Mouse (Mus musculus): Measurements from ENCODE around the gene Pou6f2.

Gene Pou6f2

GRCm38 (mm10) chr13:18397586-18397985, at the start of gene Pou6f2:
Gene Pou6f2 (minus strand): TSS chr13:18397686.
- DNase-seq (ENCODE audit: low spot score in 2 of 2): no peak

- no peak for DNase-seq (ENCODE audit: low spot score in 2 of 2)
Measured at GRCm38 (mm10) chr13:18439858-18440257, 42.4 kb upstream of the Pou6f2 start.

DNA sequence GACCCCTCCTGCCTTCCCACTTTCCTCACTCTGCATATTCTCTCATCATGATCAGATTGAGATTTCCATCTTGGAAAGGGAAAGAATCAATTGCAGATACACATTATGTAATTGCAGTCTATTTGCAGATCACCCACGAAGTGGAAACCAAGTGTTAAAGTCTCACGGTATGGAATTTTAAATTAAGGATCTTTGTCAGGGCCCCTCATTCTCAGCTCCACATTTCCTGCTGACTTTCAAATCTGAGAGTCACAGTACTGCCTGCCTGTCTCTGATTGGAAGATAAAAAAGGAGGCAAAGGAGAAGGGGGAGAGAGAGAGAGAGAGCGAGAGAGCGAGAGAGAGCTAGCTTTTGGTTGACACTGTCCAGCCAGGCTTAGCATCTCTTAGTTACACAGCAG, 9.8 kb downstream of the Pou6f2 start:
- no peak for DNase-seq (ENCODE audit: low spot score in 2 of 2)

- DNase-seq (ENCODE audit: low spot score in 2 of 2): no peak
Measured at GRCm38 (mm10) chr13:18363373-18363772, 34.1 kb downstream of the Pou6f2 start.

GRCm38 (mm10) chr13:18344580-18345333, 52.7 kb downstream of the Pou6f2 start:
- DNase-seq (ENCODE audit: low spot score in 2 of 2): no peak

DNA sequence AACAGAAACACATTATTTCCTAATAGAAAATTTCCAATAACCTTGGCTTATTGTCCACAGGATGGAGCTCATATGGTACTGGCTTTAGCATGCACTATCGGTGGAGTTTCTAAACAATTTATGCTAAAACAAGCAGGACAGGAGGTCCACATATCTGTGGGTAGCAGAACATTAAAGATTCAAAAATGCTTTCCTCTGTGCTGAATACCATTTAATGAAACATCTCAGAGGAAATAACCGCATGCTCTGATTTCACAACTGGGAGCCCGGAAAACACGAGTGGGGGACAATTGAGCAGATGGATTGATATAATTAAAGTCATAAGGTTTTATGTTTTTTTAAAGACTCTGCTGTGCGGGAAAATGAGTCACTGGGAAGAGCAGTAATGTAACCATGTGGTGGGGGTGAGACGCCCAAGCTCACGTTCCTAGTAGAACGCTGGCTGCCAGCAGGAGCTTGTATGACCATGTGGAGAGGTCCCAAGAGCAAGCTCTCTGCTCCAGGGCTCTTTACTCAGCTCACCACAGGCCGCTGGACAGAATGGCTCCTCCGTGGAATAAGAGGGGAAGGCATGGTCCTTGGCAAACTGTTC, 58.5 kb downstream of the Pou6f2 start:
- DNase-seq (ENCODE audit: low spot score in 2 of 2): no peak

GRCm38 (mm10) chr13:18338022-18338421, 59.5 kb downstream of the Pou6f2 start:
- no peak for DNase-seq (ENCODE audit: low spot score in 2 of 2)

DNA sequence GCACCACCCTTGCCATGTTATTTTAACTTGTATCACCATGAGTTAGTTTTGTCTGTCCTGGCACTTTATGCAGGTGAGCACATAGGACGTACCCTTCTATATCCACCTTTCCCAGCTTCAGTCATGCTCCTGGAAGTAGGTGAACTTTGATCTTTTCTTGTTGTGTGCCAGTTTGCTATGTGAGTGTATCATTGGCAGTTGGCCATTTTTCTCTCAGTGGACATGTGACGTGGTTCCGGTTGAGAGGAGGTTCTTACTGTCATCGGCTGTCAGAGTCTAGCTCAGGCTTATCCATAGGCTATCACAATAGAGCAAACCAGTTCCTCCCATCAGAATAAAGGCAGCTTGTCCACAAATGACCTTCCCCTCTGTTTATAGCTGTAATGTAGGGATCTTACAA, 63.5 kb downstream of the Pou6f2 start:
- no peak for DNase-seq (ENCODE audit: low spot score in 2 of 2)

DNA sequence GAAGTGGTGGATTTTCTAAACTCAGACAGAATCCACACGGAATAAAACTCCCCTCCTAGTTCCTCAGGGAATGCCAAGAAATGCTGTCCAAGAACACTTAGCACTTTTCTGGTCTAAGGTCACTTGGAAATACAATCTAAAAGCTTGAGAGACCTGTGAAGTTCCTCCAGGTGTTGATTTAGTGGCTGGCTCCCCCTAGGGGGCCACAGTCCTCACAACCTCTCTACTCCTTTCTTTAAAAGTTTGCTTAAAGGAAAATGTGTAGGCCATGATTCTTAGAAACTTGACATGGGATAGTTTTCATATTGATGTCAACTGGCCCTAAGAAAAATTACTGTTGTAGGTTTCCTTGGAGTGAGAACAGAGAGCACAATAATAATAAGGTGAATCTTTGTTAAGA, 64.9 kb downstream of the Pou6f2 start:
- no peak for DNase-seq (ENCODE audit: low spot score in 2 of 2)

DNA sequence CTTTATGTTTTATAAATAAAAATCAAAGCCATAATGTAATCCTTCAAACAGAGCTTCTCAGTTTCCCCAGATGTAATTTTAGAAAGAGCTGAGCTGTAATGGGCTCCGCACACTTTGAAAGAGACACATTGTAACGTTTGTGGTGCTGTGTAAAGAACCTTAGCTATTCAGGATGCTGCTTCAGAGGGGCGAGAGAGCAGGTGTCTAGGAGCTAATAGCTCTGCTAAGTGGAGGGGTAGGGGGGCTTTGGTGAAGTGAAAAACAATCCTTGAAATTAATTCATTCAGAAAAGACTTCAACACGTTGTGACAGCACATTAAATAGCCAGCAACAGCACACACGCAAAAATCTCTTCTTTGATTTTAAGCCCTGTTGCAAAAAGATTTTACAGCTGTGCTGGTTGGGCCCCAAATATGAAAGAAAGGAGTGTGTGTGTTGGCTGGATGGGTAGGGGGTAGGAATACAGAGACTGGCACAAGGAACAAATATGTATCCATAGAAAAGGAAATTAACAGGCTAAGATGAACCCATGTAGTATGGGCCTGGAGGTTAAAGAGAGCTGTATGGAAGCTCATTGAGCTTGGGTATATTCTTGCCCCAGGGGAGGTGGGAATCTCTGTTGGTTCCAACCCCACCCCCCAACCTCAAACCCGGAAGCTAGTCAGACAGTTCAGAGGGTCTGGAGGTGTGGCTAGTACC, 73.4 kb downstream of the Pou6f2 start:
- DNase-seq (ENCODE audit: low spot score in 2 of 2): no peak

DNA sequence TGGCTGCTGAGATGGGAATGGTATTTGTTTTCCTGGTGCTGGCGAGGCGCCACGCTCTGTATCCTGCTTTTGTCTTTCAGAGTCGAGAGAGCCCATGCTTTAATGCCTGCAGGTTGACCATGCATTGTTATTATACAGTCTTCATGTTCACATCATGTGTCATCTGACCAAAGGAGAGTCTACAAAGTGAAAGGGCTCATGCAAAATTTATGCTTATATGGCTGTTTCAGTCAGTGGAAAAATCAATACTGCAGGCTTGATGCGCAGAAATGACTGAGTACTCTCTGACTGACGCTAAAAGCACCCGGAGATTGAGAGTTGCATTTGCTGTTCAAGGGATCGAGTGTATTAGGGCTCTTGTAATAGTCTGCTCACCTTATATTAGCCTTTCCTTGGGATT, 74.1 kb downstream of the Pou6f2 start:
- DNase-seq (ENCODE audit: low spot score in 2 of 2): no peak

DNA sequence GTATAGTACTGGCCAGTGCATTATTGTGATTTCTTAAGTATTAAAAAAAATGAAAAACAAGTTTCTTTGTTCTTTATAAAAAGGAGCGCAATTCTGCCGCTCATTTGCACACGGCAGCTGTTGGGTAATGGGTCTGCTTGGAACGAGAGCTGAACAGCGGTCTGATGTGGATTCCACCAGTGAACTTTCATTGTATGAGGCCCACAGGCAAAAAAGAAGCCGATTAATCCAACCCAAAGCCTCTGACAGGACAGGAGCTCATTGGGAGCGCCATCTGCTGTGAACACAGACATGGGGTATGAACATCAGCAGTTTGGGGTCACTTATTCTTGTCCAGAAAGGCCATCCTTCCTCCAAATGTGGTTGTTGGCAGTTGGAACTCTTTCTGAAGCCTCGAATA, 84.9 kb downstream of the Pou6f2 start:
- DNase-seq (ENCODE audit: low spot score in 2 of 2): no peak

GRCm38 (mm10) chr13:18309024-18309423, 88.5 kb downstream of the Pou6f2 start:
- no peak for DNase-seq (ENCODE audit: low spot score in 2 of 2)

DNA sequence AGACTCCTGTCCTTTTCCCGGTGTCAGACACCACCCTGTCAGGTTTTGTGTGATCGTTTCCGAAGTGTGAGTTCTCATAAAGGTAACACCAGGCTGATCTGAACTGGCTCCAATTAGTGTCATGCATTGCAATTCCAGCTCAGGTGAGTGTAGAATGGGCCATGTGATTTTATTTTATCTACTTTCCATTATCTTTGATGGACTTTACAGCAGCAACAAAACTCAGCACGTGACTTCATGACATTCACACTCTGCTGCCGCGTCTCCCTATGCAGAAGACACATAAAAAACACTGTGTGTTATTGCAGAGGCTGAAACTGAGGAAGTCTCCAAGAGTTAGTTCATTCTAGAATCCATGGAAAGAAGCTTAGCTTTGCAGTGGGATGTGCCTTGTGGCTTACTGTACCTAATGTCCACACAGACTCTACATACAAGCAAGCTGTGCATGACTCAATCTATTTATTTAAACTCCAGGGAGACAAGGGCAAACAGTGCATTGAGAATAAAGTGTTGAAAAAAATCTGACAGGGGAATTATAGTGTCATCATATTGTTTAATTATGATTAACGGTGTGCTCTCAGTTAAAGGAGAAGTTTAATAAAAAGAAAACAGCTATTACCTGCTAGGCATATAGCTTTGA, 90.9 kb downstream of the Pou6f2 start:
- no peak for DNase-seq (ENCODE audit: low spot score in 2 of 2)

DNA sequence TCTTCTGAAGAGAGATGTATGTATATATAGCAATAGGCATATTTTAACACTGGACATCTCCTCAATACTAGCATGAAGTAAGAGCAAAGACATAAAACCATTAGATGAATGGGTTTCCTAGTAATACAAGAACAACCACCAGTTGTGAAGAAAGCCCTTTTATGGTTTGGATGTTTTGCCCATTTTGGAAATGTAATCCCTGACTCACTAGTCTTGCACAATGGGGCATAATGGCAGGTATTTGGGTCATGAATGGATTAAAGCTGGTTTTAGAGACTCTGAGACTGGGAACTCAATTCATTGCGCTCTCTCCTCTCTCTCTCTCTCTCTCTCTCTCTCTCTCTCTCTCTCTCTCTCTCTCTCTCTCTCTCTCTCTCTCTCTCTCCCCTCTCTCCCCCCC, 97.5 kb downstream of the Pou6f2 start:
- no peak for DNase-seq (ENCODE audit: low spot score in 2 of 2)

DNA sequence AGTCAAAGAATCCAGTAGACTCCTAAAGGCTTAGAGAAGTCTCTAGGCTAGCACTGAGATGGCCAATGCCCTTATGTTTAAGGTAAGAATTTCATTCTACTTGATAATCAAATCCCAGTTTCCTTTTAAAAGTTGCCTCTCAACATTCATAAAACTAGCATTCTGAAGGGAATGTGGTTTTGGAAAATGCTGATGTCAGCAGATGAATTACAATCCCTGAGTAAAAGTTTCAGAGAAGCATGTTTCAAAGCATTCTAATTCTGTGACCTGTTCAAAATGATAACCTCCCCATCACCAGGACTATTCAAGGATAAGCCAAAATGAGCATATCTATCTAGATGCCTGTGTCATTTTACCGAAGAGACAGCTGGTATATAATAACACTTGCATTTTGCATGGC, 104.0 kb downstream of the Pou6f2 start:
- DNase-seq (ENCODE audit: low spot score in 2 of 2): no peak

DNA sequence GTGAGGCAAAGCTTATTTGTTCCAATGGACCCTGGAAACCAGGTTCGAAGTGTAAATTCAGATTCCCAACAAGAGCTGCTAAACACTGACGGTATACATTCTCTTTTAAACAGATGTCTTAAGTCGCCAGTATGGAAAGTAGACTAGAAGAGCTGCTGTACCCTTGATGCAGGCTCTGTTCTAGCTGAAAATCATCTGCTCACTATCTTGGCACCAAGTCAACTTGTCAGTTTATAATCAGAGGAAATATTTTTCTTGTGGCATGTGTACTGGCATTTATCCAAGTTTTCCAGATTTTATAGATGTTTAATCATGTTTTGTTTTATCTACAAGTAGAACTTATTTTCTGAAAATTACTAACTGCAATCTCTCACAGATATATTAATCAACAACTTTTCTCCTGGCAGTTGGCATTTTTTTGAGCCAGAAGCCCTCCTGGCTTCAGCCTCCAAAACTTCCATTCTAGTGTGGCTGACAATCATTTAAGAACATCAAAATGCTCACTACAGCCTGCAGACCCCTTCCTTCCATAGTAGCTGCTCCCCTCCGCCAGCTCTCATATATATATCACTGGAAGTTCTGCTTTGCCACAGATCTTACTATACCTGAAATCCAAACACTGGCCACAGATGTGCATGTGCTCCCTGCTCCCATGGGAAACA, 107.1 kb downstream of the Pou6f2 start:
- no peak for DNase-seq (ENCODE audit: low spot score in 2 of 2)

- DNase-seq (ENCODE audit: low spot score in 2 of 2): no peak
Measured at GRCm38 (mm10) chr13:18287536-18287935, 110.0 kb downstream of the Pou6f2 start.

DNA sequence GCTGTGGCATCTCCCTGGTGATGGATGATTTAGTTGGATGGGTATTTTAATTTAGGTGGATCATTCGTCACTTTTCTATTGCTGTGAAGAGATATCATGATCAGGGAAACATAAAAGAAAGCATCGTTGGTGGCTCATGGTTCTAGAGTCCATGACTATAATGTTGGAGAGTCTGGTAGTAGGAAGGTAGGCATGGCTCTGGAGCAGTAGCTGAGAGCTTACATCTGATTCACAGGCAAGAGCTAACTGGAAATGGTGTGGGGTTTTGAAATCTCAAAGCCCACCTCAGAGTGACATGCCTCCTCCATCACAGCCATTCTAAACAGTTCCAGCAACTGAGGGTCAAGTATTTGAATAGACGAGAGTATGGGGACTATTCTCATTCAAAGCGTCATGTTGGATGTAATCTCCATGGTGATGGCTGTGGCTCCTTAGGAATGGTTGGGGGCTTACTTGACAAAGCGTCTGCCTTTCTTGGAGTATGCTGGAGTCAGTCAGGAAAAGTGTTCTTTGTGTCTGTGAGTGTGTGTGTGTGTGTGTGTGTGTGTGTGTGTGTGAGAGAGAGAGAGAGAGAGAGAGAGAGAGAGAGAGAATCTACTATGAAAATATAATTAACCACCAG, 115.0 kb downstream of the Pou6f2 start:
- DNase-seq (ENCODE audit: low spot score in 2 of 2): no peak

- DNase-seq (ENCODE audit: low spot score in 2 of 2): no peak
Measured at GRCm38 (mm10) chr13:18281084-18281483, 116.4 kb downstream of the Pou6f2 start.

- DNase-seq (ENCODE audit: low spot score in 2 of 2): no peak
Measured at GRCm38 (mm10) chr13:18253131-18253530, 144.4 kb downstream of the Pou6f2 start.
